Mouse (Mus musculus): ENCODE measurements around the gene Otud1. TPM values are rescaled to one million over a fixed set of nuclear protein-coding genes. Genes with fewer than 3 reads are reported as not detected.
A peak's percentile ranks its signal among the peaks of the same experiment; 100 is the strongest.

The Otud1 gene
- 3.1 and 4.1 TPM in 2 replicates for polyA plus RNA-seq (2016; fragmentation: Nextera tagmentation; extraction: Ambion mirVana)

- Histone ChIP-seq H3K36me3 (no peaks in the 10 kb centered on the region), H3K4me1 (no peaks in the 10 kb centered on the region), H3K27me3 (ENCODE audit: insufficient read depth, poor library complexity, severe bottlenecking) (peaks cover 17% of the 10 kb centered on the region; the same call in 1 of the 2 replicates), H3K27ac (peak within 1 kb of the TSS; percentile 97), H3K4me3 (peak within 1 kb of the TSS; percentile 89), H3K9me3 (no peaks in the 10 kb centered on the region)
- under 1% methylated on average over 62 of the region's 62 CpGs for WGBS
- peak; percentile 97 for DNase-seq (ENCODE audit: low spot score)
Measured at GRCm38 (mm10) chr2:19657158-19657874, at the start of gene Otud1. TSS of gene Otud1 (plus strand) at chr2:19657752.

DNA sequence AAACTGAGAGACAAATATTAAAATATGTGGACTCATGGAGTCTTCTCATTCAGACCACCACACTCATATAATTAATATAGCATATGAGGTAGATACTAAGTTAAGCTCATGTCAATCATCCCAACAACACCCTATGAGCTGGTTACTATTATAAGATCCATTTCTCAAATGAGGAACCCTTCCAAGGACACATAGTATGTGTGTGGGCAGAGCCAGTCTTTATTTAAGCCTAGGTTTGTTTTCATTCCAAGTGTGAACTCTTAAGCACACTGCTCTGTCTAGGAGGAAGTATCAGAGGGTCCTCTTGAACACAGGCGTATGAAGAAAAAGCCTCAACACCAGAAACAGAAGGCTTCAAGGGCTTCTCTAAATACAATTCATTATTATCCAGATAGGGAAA lies 49.7 kb upstream of the Otud1 start:
- Histone ChIP-seq H3K36me3 (no peaks in the 10 kb centered on the region), H3K27me3 (ENCODE audit: insufficient read depth, poor library complexity, severe bottlenecking) (no peaks in the 10 kb centered on the region), H3K27ac (no peak overlapping the region), H3K4me1 (no peaks in the 10 kb centered on the region), H3K9me3 (no peaks in the 10 kb centered on the region), H3K4me3 (no peak overlapping the region)
- no peak for DNase-seq (ENCODE audit: low spot score)
- 77% methylated on average over 1 of the region's 1 CpGs for WGBS

- no peak for DNase-seq (ENCODE audit: low spot score)
- H3K27ac ChIP-seq = no peak overlapping the region
- H3K4me1 ChIP-seq = no peaks in the 10 kb centered on the region
- H3K4me3 ChIP-seq = no peak overlapping the region
- no peaks in the 10 kb centered on the region for H3K36me3 ChIP-seq
- 52% methylated on average over 3 of the region's 3 CpGs for WGBS
- H3K27me3 ChIP-seq (ENCODE audit: insufficient read depth, poor library complexity, severe bottlenecking) = no peaks in the 10 kb centered on the region
- no peaks in the 10 kb centered on the region for H3K9me3 ChIP-seq
Measured at GRCm38 (mm10) chr2:19608410-19609073, 49.0 kb upstream of the Otud1 start.

- Histone ChIP-seq H3K9me3 (no peaks in the 10 kb centered on the region), H3K27ac (no peak overlapping the region), H3K4me1 (no peaks in the 10 kb centered on the region), H3K36me3 (no peaks in the 10 kb centered on the region), H3K27me3 (ENCODE audit: insufficient read depth, poor library complexity, severe bottlenecking) (no peaks in the 10 kb centered on the region), H3K4me3 (no peak overlapping the region)
- DNase-seq (ENCODE audit: low spot score) = no peak
- WGBS = 83% methylated on average over 1 of the region's 1 CpGs
Measured at GRCm38 (mm10) chr2:19622041-19622440, 35.5 kb upstream of the Otud1 start.

- DNase-seq (ENCODE audit: low spot score) = no peak
- Histone ChIP-seq H3K27ac (no peak overlapping the region), H3K4me3 (no peak overlapping the region), H3K9me3 (no peaks in the 10 kb centered on the region), H3K4me1 (no peaks in the 10 kb centered on the region), H3K27me3 (ENCODE audit: insufficient read depth, poor library complexity, severe bottlenecking) (no peaks in the 10 kb centered on the region), H3K36me3 (no peaks in the 10 kb centered on the region)
- 82% methylated on average over 6 of the region's 6 CpGs for WGBS
Measured at GRCm38 (mm10) chr2:19627044-19627443, 30.5 kb upstream of the Otud1 start.

DNA sequence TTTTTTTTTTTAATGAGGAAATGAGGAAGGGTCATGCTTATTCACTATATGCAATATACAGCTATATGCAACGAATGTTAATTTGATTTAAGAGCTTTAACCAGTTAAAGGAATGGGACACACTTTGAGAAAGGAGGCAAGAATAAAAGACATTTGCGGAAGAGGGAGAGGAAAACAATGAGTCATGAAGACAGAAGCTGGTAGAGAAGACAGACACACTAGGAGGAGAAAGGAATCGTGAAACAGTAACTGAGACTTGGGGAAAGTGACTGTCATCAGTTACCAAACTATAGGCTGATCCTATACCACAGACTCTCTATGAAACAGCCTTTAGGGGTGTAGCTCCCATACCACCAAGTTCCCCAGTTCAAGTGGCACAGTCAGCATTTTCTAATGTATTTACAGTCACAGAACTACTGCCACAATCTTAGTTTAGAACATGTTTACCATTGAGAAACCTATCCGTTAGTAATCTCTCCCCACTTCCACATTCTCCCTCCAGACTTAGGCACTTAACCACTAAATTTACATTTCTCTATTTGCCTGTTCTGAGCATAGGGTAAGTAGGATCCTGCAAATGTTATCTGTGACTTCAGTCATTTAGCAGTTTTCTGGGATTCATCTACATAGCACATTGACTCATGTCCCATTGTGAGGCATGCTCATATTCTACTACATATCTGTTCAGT lies 29.5 kb upstream of the Otud1 start:
- no peak for DNase-seq (ENCODE audit: low spot score)
- Histone ChIP-seq H3K9me3 (no peaks in the 10 kb centered on the region), H3K36me3 (no peaks in the 10 kb centered on the region), H3K27me3 (ENCODE audit: insufficient read depth, poor library complexity, severe bottlenecking) (no peaks in the 10 kb centered on the region), H3K27ac (no peak overlapping the region), H3K4me3 (no peak overlapping the region), H3K4me1 (no peaks in the 10 kb centered on the region)
- 83% methylated on average over 4 of the region's 4 CpGs for WGBS

DNA sequence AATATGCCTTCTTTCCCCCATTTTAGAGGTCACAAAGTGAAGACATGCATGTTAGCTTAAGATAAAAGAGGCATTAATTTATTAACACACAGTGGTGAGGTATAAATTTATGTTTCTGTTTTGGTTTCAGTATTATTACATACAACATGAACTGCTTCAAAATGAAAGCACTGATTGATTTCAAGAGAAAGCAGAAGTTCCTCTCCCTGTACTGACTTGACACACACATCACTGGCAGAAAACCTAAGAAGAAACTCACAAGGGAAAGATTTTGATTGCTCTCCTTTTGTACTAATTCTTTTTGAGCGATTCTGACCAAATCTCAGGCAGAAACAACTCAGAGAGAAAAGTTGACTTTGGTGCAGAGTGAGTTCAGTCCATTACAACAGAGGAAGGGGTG lies 27.0 kb upstream of the Otud1 start:
- Histone ChIP-seq H3K9me3 (no peaks in the 10 kb centered on the region), H3K4me3 (no peak overlapping the region), H3K27ac (no peak overlapping the region), H3K27me3 (ENCODE audit: insufficient read depth, poor library complexity, severe bottlenecking) (no peaks in the 10 kb centered on the region), H3K36me3 (no peaks in the 10 kb centered on the region), H3K4me1 (peaks cover 3% of the 10 kb centered on the region; the same call in 1 of the 2 replicates)
- 69% methylated on average over 1 of the region's 1 CpGs for WGBS
- DNase-seq (ENCODE audit: low spot score) = no peak

DNA sequence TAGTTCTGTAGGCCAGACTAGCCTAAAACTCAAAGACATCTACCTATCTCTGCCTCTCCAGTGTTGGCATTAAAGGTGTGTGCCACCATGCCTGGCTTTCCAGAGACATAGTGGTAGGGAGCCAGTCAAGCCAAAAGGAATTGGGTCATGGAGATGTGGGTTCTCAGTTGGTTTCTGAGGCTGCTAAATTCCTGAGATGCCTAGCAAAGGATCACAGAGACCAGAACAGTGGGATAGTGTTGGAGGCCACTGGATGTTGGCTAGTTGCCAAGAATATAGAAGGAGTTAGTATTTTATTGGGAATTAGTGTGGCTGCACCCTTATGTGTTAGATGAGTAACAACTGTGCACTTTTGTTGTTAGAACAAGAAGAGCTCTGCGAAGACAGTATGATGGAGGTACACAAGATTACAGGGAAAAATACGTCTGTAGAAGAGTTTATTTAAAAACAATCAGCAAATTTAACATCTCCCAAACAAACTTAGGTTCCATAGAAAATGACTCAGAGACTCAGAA lies 24.1 kb upstream of the Otud1 start:
- Histone ChIP-seq H3K4me1 (peaks cover 3% of the 10 kb centered on the region; the same call in 1 of the 2 replicates), H3K4me3 (no peak overlapping the region), H3K27ac (no peak overlapping the region), H3K9me3 (no peaks in the 10 kb centered on the region), H3K27me3 (ENCODE audit: insufficient read depth, poor library complexity, severe bottlenecking) (no peaks in the 10 kb centered on the region), H3K36me3 (no peaks in the 10 kb centered on the region)
- DNase-seq (ENCODE audit: low spot score) = no peak
- 73% methylated on average over 2 of the region's 2 CpGs for WGBS

GRCm38 (mm10) chr2:19645182-19645581 lies 12.4 kb upstream of the Otud1 start:
- no peak for DNase-seq (ENCODE audit: low spot score)
- Histone ChIP-seq H3K36me3 (no peaks in the 10 kb centered on the region), H3K4me1 (no peaks in the 10 kb centered on the region), H3K27ac (no peak overlapping the region), H3K9me3 (no peaks in the 10 kb centered on the region), H3K27me3 (ENCODE audit: insufficient read depth, poor library complexity, severe bottlenecking) (no peaks in the 10 kb centered on the region), H3K4me3 (no peak overlapping the region)
- 52% methylated on average over 2 of the region's 2 CpGs for WGBS

- Histone ChIP-seq H3K27me3 (ENCODE audit: insufficient read depth, poor library complexity, severe bottlenecking) (no peaks in the 10 kb centered on the region), H3K4me1 (no peaks in the 10 kb centered on the region), H3K4me3 (no peak overlapping the region), H3K27ac (no peak overlapping the region), H3K36me3 (no peaks in the 10 kb centered on the region), H3K9me3 (no peaks in the 10 kb centered on the region)
- WGBS = 72% methylated on average over 4 of the region's 4 CpGs
- DNase-seq (ENCODE audit: low spot score) = no peak
Measured at GRCm38 (mm10) chr2:19646144-19646543, 11.4 kb upstream of the Otud1 start.

- Histone ChIP-seq H3K36me3 (no peaks in the 10 kb centered on the region), H3K9me3 (no peaks in the 10 kb centered on the region), H3K27me3 (ENCODE audit: insufficient read depth, poor library complexity, severe bottlenecking) (no peaks in the 10 kb centered on the region), H3K4me3 (no peak overlapping the region), H3K27ac (no peak overlapping the region), H3K4me1 (no peaks in the 10 kb centered on the region)
- no peak for DNase-seq (ENCODE audit: low spot score)
- 10% methylated on average over 1 of the region's 1 CpGs for whole genome bisulfite sequencing
Measured at GRCm38 (mm10) chr2:19646910-19647309, 10.6 kb upstream of the Otud1 start.

DNA sequence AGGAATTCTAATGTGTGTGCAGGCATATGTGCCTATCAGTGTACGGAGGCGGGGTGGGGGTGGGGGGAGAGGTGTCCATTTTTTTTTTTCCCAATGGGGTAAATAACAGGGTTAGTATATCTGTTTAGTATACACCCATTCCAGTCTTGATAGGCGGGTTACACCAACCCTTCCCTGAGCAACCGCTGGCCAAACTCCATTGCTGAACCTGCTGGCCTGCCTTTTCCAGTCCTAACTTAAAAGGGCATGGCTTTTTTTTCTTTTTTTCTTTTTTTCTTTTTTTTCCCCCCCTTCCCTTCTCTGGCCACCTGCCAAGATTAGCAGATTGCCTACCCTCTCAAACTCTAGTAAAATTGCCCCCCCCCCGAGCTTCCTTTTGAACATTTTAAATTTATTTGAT lies 1.1 kb upstream of the Otud1 start:
- H3K27ac ChIP-seq = no peak overlapping the region
- no peak for DNase-seq (ENCODE audit: low spot score)
- 23% methylated on average over 5 of the region's 5 CpGs for WGBS
- H3K27me3 ChIP-seq (ENCODE audit: insufficient read depth, poor library complexity, severe bottlenecking) = peaks cover 17% of the 10 kb centered on the region; the same call in 1 of the 2 replicates
- H3K4me3 ChIP-seq = peak overlapping the region; percentile 89
- no peaks in the 10 kb centered on the region for H3K4me1 ChIP-seq
- no peaks in the 10 kb centered on the region for H3K9me3 ChIP-seq
- H3K36me3 ChIP-seq = no peaks in the 10 kb centered on the region
